Mouse (Mus musculus) liver, postnatal 0 days (tissue): ENCODE data around the gene Clk1.

ENCODE experiments used
- CTCF ChIP-seq: sonication (generic); IDR thresholded peaks from 2 replicates; pipeline ENCODE4 v1.5.1; 2016; ENCODE audit warnings: antibody characterized with exemption, low read depth
- EP300 ChIP-seq: IDR thresholded peaks from 2 replicates; pipeline ENCODE4 v1.6.1; 2016; ENCODE audit warnings: antibody characterized with exemption, low read depth, mild to moderate bottlenecking

- TF ChIP-seq CTCF (no peak; the same call in 1 of the 2 replicates), EP300 (no peak)
Observed at GRCm38 (mm10) chr1:58423371-58424248, at the start of gene Clk1.
